Mouse (Mus musculus) bone marrow, adult 2 months (tissue): ENCODE data around the gene Ube2t.

Source experiments
- CTCF ChIP-seq: fragments of 200-500 bp; IDR thresholded peaks from 2 replicates; pipeline ENCODE4 v1.5.1; 2011; ENCODE audit warnings: low read length, control low read depth; ENCODE audit not compliant: control insufficient read depth, insufficient read depth
- POLR2A ChIP-seq: fragments of 200-500 bp; IDR thresholded peaks from 2 replicates; pipeline ENCODE4 v1.6.1; 2011; ENCODE audit warnings: low read depth, mild to moderate bottlenecking, control low read depth, low read length, borderline replicate concordance; ENCODE audit not compliant: control insufficient read depth

DNA sequence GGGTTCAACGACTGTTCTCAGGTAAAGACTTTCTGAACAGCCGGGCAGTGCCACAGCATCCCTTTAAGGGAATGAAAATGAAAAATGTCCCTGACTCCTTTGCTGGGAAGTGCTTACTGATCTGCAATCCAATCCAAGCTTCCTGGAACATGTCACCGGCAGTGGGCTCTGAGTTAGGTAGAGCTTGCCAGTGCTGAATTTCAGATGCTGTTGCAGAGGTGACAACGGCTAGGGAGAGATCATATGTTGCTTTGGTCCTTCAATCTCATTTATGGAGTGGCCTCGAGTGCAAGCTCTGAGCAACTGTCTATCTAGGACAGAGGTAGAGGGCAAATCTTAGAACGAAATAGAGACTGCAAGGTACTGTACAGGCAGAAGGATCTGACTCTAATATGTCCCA, 43.4 kb upstream of the Ube2t start:
- no peak for TF ChIP-seq CTCF
- TF ChIP-seq POLR2A = no peak
